Mouse (Mus musculus): Measurements from ENCODE around the gene Syngr2. TPM values are rescaled to one million over a fixed set of nuclear protein-coding genes. Genes with fewer than 3 reads are reported as not detected.

Gene Syngr2
- polyA plus RNA-seq, 1 experiment from 2014 or later = 33.7 TPM

- Histone ChIP-seq H3K36me3 (ENCODE audit: control insufficient read depth, insufficient read depth, low read length) (peaks cover 29% of the 10 kb centered on the region), H3K27ac (ENCODE audit: low read depth, low read length) (no peak overlapping the region), H3K4me2 (replicated peaks; ENCODE audit: low read depth, low read length) (no peak overlapping the region), H3K4me1 (replicated peaks; ENCODE audit: control insufficient read depth, insufficient read depth, low read length) (peaks cover 12% of the 10 kb centered on the region; the same call in 1 of the 2 replicates), H3K9ac (ENCODE audit: low read depth, low read length) (no peak overlapping the region), H3K4me3 (ENCODE audit: low read depth, low read length) (no peak overlapping the region), H3K9me3 (ENCODE audit: control insufficient read depth, low read length) (no peaks in the 10 kb centered on the region), H3K27me3 (ENCODE audit: control insufficient read depth, insufficient read depth, low read length) (no peaks in the 10 kb centered on the region)
- ATAC-seq (ENCODE audit: low FRiP score) (no peak), DNase-seq (ENCODE audit: low spot score) (no peak)
- 90% methylated on average over 3 of the region's 3 CpGs for WGBS
Measured at GRCm38 (mm10) chr11:117852875-117853274, 43.4 kb downstream of the Syngr2 start.

GRCm38 (mm10) chr11:117854241-117854640, 44.8 kb downstream of the Syngr2 start:
- no peaks in the 10 kb centered on the region for H3K9me3 ChIP-seq (ENCODE audit: control insufficient read depth, low read length)
- no peak overlapping the region for H3K4me2 ChIP-seq (replicated peaks; ENCODE audit: low read depth, low read length)
- H3K9ac ChIP-seq (ENCODE audit: low read depth, low read length) = no peak overlapping the region
- no peak overlapping the region for H3K27ac ChIP-seq (ENCODE audit: low read depth, low read length)
- H3K36me3 ChIP-seq (ENCODE audit: control insufficient read depth, insufficient read depth, low read length) = peaks cover 29% of the 10 kb centered on the region
- WGBS = 95% methylated on average over 9 of the region's 9 CpGs
- no peak for ATAC-seq (ENCODE audit: low FRiP score)
- 0 out of 2 replicates have a peak, but pooled peaks cover 4% of the 10 kb centered on the region for H3K27me3 ChIP-seq (ENCODE audit: control insufficient read depth, insufficient read depth, low read length)
- DNase-seq (ENCODE audit: low spot score) = no peak
- H3K4me3 ChIP-seq (ENCODE audit: low read depth, low read length) = no peak overlapping the region
- peaks cover 7% of the 10 kb centered on the region; the same call in 1 of the 2 replicates for H3K4me1 ChIP-seq (replicated peaks; ENCODE audit: control insufficient read depth, insufficient read depth, low read length)

- peaks cover under 1% of the 10 kb centered on the region; the same call in 1 of the 2 replicates for H3K4me1 ChIP-seq (replicated peaks; ENCODE audit: control insufficient read depth, insufficient read depth, low read length)
- H3K4me2 ChIP-seq (replicated peaks; ENCODE audit: low read depth, low read length) = no peak overlapping the region
- H3K27ac ChIP-seq (ENCODE audit: low read depth, low read length) = no peak overlapping the region
- H3K4me3 ChIP-seq (ENCODE audit: low read depth, low read length) = no peak overlapping the region
- H3K27me3 ChIP-seq (ENCODE audit: control insufficient read depth, insufficient read depth, low read length) = peaks cover 11% of the 10 kb centered on the region
- DNase-seq (ENCODE audit: low spot score) (no peak), ATAC-seq (ENCODE audit: low FRiP score) (no peak)
- H3K9me3 ChIP-seq (ENCODE audit: control insufficient read depth, low read length) = no peaks in the 10 kb centered on the region
- WGBS = 95% methylated on average over 5 of the region's 5 CpGs
- H3K36me3 ChIP-seq (ENCODE audit: control insufficient read depth, insufficient read depth, low read length) = peaks cover 29% of the 10 kb centered on the region
- no peak overlapping the region for H3K9ac ChIP-seq (ENCODE audit: low read depth, low read length)
Measured at GRCm38 (mm10) chr11:117855360-117855759, 45.9 kb downstream of the Syngr2 start.

- DNase-seq (ENCODE audit: low spot score) = no peak
- Histone ChIP-seq H3K4me2 (replicated peaks; ENCODE audit: low read depth, low read length) (no peak overlapping the region), H3K4me3 (ENCODE audit: low read depth, low read length) (no peak overlapping the region), H3K27me3 (ENCODE audit: control insufficient read depth, insufficient read depth, low read length) (peaks cover 17% of the 10 kb centered on the region), H3K9me3 (ENCODE audit: control insufficient read depth, low read length) (no peaks in the 10 kb centered on the region), H3K9ac (ENCODE audit: low read depth, low read length) (no peak overlapping the region), H3K4me1 (replicated peaks; ENCODE audit: control insufficient read depth, insufficient read depth, low read length) (no peaks in the 10 kb centered on the region; the same call in 1 of the 2 replicates), H3K36me3 (ENCODE audit: control insufficient read depth, insufficient read depth, low read length) (peaks cover 29% of the 10 kb centered on the region), H3K27ac (ENCODE audit: low read depth, low read length) (no peak overlapping the region)
- WGBS = 87% methylated on average over 1 of the region's 1 CpGs
- ATAC-seq (ENCODE audit: low FRiP score) = no peak
Measured at GRCm38 (mm10) chr11:117855975-117856374, 46.5 kb downstream of the Syngr2 start.

GRCm38 (mm10) chr11:117857462-117857861, 48.0 kb downstream of the Syngr2 start:
- no peaks in the 10 kb centered on the region for H3K9me3 ChIP-seq (ENCODE audit: control insufficient read depth, low read length)
- H3K9ac ChIP-seq (ENCODE audit: low read depth, low read length) = no peak overlapping the region
- no peak overlapping the region for H3K4me3 ChIP-seq (ENCODE audit: low read depth, low read length)
- 91% methylated on average over 10 of the region's 10 CpGs for WGBS
- peaks cover 20% of the 10 kb centered on the region for H3K27me3 ChIP-seq (ENCODE audit: control insufficient read depth, insufficient read depth, low read length)
- no peaks in the 10 kb centered on the region; the same call in 1 of the 2 replicates for H3K4me1 ChIP-seq (replicated peaks; ENCODE audit: control insufficient read depth, insufficient read depth, low read length)
- H3K27ac ChIP-seq (ENCODE audit: low read depth, low read length) = no peak overlapping the region
- H3K4me2 ChIP-seq (replicated peaks; ENCODE audit: low read depth, low read length) = no peak overlapping the region
- no peak for ATAC-seq (ENCODE audit: low FRiP score)
- peaks cover 29% of the 10 kb centered on the region for H3K36me3 ChIP-seq (ENCODE audit: control insufficient read depth, insufficient read depth, low read length)
- no peak for DNase-seq (ENCODE audit: low spot score)

GRCm38 (mm10) chr11:117858392-117858791, 48.9 kb downstream of the Syngr2 start:
- H3K36me3 ChIP-seq (ENCODE audit: control insufficient read depth, insufficient read depth, low read length) = peaks cover 24% of the 10 kb centered on the region
- WGBS = 52% methylated on average over 3 of the region's 3 CpGs
- H3K27ac ChIP-seq (ENCODE audit: low read depth, low read length) = no peak overlapping the region
- H3K9me3 ChIP-seq (ENCODE audit: control insufficient read depth, low read length) = no peaks in the 10 kb centered on the region
- no peak for ATAC-seq (ENCODE audit: low FRiP score)
- H3K9ac ChIP-seq (ENCODE audit: low read depth, low read length) = no peak overlapping the region
- no peak overlapping the region for H3K4me3 ChIP-seq (ENCODE audit: low read depth, low read length)
- no peak overlapping the region for H3K4me2 ChIP-seq (replicated peaks; ENCODE audit: low read depth, low read length)
- H3K27me3 ChIP-seq (ENCODE audit: control insufficient read depth, insufficient read depth, low read length) = peaks cover 20% of the 10 kb centered on the region
- no peak for DNase-seq (ENCODE audit: low spot score)
- H3K4me1 ChIP-seq (replicated peaks; ENCODE audit: control insufficient read depth, insufficient read depth, low read length) = no peaks in the 10 kb centered on the region; the same call in 1 of the 2 replicates

GRCm38 (mm10) chr11:117860601-117861000, 51.1 kb downstream of the Syngr2 start, which contains the start of gene Tmem235:
Gene Tmem235 (plus strand): TSS chr11:117860752.
- no peak within 1 kb of the TSS for H3K4me2 ChIP-seq (replicated peaks; ENCODE audit: low read depth, low read length)
- H3K4me3 ChIP-seq (ENCODE audit: low read depth, low read length) = no peak within 1 kb of the TSS
- ATAC-seq (ENCODE audit: low FRiP score) (no peak), DNase-seq (ENCODE audit: low spot score) (peak; percentile 29)
- H3K9me3 ChIP-seq (ENCODE audit: control insufficient read depth, low read length) = no peaks in the 10 kb centered on the region
- H3K36me3 ChIP-seq (ENCODE audit: control insufficient read depth, insufficient read depth, low read length) = peaks cover 18% of the 10 kb centered on the region
- H3K27me3 ChIP-seq (ENCODE audit: control insufficient read depth, insufficient read depth, low read length) = peaks cover 20% of the 10 kb centered on the region
- WGBS = 4% methylated on average over 23 of the region's 23 CpGs
- H3K27ac ChIP-seq (ENCODE audit: low read depth, low read length) = no peak within 1 kb of the TSS
- H3K4me1 ChIP-seq (replicated peaks; ENCODE audit: control insufficient read depth, insufficient read depth, low read length) = no peaks in the 10 kb centered on the region; the same call in 1 of the 2 replicates
- H3K9ac ChIP-seq (ENCODE audit: low read depth, low read length) = no peak within 1 kb of the TSS

GRCm38 (mm10) chr11:117863174-117863856, 53.8 kb downstream of the Syngr2 start:
- Histone ChIP-seq H3K9me3 (ENCODE audit: control insufficient read depth, low read length) (no peaks in the 10 kb centered on the region), H3K9ac (ENCODE audit: low read depth, low read length) (no peak overlapping the region), H3K4me3 (ENCODE audit: low read depth, low read length) (no peak overlapping the region), H3K4me2 (replicated peaks; ENCODE audit: low read depth, low read length) (no peak overlapping the region), H3K4me1 (replicated peaks; ENCODE audit: control insufficient read depth, insufficient read depth, low read length) (peaks cover 7% of the 10 kb centered on the region), H3K36me3 (ENCODE audit: control insufficient read depth, insufficient read depth, low read length) (no peaks in the 10 kb centered on the region), H3K27me3 (ENCODE audit: control insufficient read depth, insufficient read depth, low read length) (peaks cover 22% of the 10 kb centered on the region), H3K27ac (ENCODE audit: low read depth, low read length) (no peak overlapping the region)
- ATAC-seq (ENCODE audit: low FRiP score) = no peak
- 31% methylated on average over 11 of the region's 11 CpGs for WGBS
- no peak for DNase-seq (ENCODE audit: low spot score)

Measured in hindbrain, embryonic 11.5 days (tissue).